Mouse (Mus musculus) midbrain, embryonic 13.5 days (tissue): ENCODE measurements around the gene Mesd. TPM values are rescaled to one million over a fixed set of nuclear protein-coding genes. Genes with fewer than 3 reads are reported as not detected.
A peak's percentile ranks its signal among the peaks of the same experiment; 100 is the strongest.
"Not testable (repeated sequence)": the region's sequence is repeated elsewhere in the genome, so short reads cannot be mapped to it uniquely, and the experiment has no call there.

Source experiments
- ATAC-seq: fragments of 200-750 bp; cut with Nextera tagmentation; 2 replicates; pipeline ENCODE4 v1.8.0; 2017; ENCODE audit warnings: mild to moderate bottlenecking, moderate TSS enrichment, moderate library complexity
- H3K27ac ChIP-seq: fragments of 300-500 bp; sonication (generic); 2 replicates; pipeline ENCODE4 v1.5.1; 2015; ENCODE audit warnings: inconsistent platforms, mild to moderate bottlenecking, moderate library complexity
- H3K27me3 ChIP-seq: fragments of 300-500 bp; sonication (generic); 2 replicates; pipeline ENCODE4 v1.6.1; 2015; ENCODE audit warnings: mild to moderate bottlenecking, inconsistent platforms
- H3K36me3 ChIP-seq: fragments of 300-500 bp; sonication (generic); 2 replicates; pipeline ENCODE4 v1.6.1; 2015; ENCODE audit warnings: mild to moderate bottlenecking, inconsistent platforms
- H3K4me1 ChIP-seq: fragments of 300-500 bp; sonication (generic); replicated peaks from 2 replicates; pipeline ENCODE4 v1.6.1; 2015; ENCODE audit warnings: inconsistent platforms
- H3K4me2 ChIP-seq: fragments of 300-500 bp; sonication (generic); replicated peaks from 2 replicates; pipeline ENCODE4 v1.6.1; 2015; ENCODE audit warnings: moderate library complexity, mild to moderate bottlenecking, inconsistent platforms
- H3K4me3 ChIP-seq: fragments of 300-500 bp; sonication (generic); replicated peaks from 2 replicates; pipeline ENCODE4 v1.5.1; 2015; ENCODE audit warnings: mild to moderate bottlenecking, inconsistent platforms
- H3K9ac ChIP-seq: fragments of 300-500 bp; sonication (generic); replicated peaks from 2 replicates; pipeline ENCODE4 v1.6.1; 2015; ENCODE audit warnings: mild to moderate bottlenecking, inconsistent platforms
- H3K9me3 ChIP-seq: fragments of 300-500 bp; sonication (generic); 2 replicates; pipeline ENCODE4 v1.6.1; 2016; ENCODE audit warnings: mild to moderate bottlenecking, inconsistent platforms
- WGBS: fragments of 180-500 bp; shearing (Covaris S2); methylation state at CpG from one replicate; pipeline ENCODE4 v1.1.7; 2015; 5-methylcytosine and 5-hydroxymethylcytosine counted together
- polyA plus RNA-seq: library from polyadenylated mRNA; unstranded; fragments of >200 nt; fragmentation: Nextera tagmentation; extraction: Ambion mirVana; gene quantifications from 2 replicates; pipeline ENCODE4 v1.2.1, GENCODE M21; 2015

Gene Mesd
- polyA plus RNA-seq, 1 experiment from 2014 or later, result 68.6 TPM

GRCm38 (mm10) chr7:83883276-83884020 lies 818 bp upstream of the Mesd start:
- peak; percentile 71 for ATAC-seq
- H3K4me1 ChIP-seq, result peaks cover 54% of the 10 kb centered on the region
- H3K9me3 ChIP-seq, result peaks cover 2% of the 10 kb centered on the region; the same call in 1 of the 2 replicates
- H3K4me3 ChIP-seq, result peak overlapping the region; percentile 78
- under 1% methylated on average over 84 of the region's 91 CpGs for WGBS
- peak overlapping the region; percentile 92 for H3K9ac ChIP-seq
- H3K27ac ChIP-seq, result peak overlapping the region; percentile 87
- peaks cover 5% of the 10 kb centered on the region; the same call in 1 of the 2 replicates for H3K36me3 ChIP-seq
- H3K4me2 ChIP-seq, result peak overlapping the region; percentile 93
- H3K27me3 ChIP-seq, result no peaks in the 10 kb centered on the region

DNA sequence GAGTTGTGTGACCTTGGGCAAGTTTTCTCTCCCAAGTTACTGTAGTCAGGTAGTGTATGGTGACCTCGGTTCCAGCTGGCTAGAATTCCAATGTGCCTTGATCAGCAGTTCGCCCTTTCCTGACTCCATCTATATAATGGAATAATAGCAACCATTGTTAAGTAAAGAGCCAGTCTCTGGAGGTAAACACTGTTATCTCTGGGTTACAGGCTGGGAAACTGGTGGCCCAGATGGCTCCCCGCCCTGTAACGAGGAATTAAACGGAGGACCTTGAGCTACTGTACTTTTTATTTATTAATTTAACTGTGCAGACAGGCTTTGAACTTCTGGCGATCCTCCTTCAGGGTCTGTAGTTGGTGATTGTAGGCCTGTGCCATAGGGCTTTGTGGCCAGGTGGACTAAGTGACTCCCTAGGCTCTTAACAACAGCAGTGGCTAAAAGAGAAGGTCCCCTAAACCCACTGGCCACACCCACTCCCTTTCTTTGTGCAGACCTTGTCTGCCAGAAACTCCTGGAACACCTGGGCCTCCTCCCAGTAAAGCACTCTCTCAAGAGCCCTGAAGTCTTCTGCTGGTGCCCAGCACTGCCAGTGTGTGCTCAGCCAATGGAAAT lies 761 bp downstream of the Mesd start:
- 43% methylated on average over 6 of the region's 6 CpGs for WGBS
- no peak for ATAC-seq
- H3K4me1 ChIP-seq, result peaks cover 38% of the 10 kb centered on the region
- peak overlapping the region; percentile 92 for H3K9ac ChIP-seq
- peak overlapping the region; percentile 93 for H3K4me2 ChIP-seq
- peaks cover 2% of the 10 kb centered on the region; the same call in 1 of the 2 replicates for H3K9me3 ChIP-seq
- peaks cover 5% of the 10 kb centered on the region; the same call in 1 of the 2 replicates for H3K36me3 ChIP-seq
- no peaks in the 10 kb centered on the region for H3K27me3 ChIP-seq
- H3K4me3 ChIP-seq, result peak overlapping the region; percentile 78
- peak overlapping the region; percentile 87 for H3K27ac ChIP-seq

GRCm38 (mm10) chr7:83885835-83886234 lies 1.6 kb downstream of the Mesd start:
- Histone ChIP-seq H3K4me3 (no peak overlapping the region), H3K27ac (no peak overlapping the region), H3K9ac (no peak overlapping the region), H3K36me3 (peaks cover 5% of the 10 kb centered on the region; the same call in 1 of the 2 replicates), H3K27me3 (no peaks in the 10 kb centered on the region), H3K9me3 (peaks cover 2% of the 10 kb centered on the region; the same call in 1 of the 2 replicates), H3K4me2 (no peak overlapping the region), H3K4me1 (peaks cover 30% of the 10 kb centered on the region)
- ATAC-seq, result no peak
- 93% methylated on average over 4 of the region's 4 CpGs for WGBS

DNA sequence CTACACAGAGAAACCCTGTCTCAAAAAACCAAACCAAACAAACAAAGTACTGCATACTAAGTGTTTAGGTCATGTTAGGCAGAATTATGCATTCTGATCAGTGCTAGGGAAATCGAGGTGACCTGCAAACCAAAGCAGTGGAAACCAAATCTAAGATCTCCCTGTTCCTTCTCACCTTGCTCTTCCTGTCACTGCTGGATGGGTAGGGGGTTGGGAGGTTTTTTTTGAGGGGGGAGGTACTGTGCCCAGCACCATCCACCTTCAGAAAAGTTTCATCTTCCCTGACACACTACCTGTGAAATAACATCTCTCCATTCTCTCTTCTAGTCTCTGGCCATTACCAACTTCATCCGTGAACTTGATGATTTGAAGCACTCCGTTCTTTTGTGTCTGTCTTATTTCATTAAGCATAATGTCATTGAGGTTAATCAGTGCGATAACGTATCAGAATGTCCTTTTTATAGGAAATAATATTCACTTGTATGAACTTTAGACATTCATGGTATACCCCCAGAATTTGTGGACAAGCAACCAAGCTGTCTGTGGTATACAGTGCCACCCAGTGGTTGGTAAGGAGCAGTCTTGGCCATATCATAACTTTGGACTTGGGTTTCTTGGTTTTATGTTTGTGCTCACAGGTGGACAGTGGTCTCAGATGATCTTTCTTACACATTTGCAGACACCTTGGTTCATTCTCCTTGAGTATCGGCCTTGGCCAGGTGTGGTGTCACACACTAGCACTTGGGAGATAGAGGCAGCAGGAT lies 2.3 kb downstream of the Mesd start:
- ATAC-seq, result no peak
- H3K9ac ChIP-seq, result no peak overlapping the region
- H3K4me1 ChIP-seq, result peaks cover 23% of the 10 kb centered on the region
- H3K36me3 ChIP-seq, result peaks cover 5% of the 10 kb centered on the region; the same call in 1 of the 2 replicates
- no peak overlapping the region for H3K4me3 ChIP-seq
- H3K27ac ChIP-seq, result no peak overlapping the region
- no peak overlapping the region for H3K4me2 ChIP-seq
- H3K27me3 ChIP-seq, result no peaks in the 10 kb centered on the region
- peaks cover 2% of the 10 kb centered on the region; the same call in 1 of the 2 replicates for H3K9me3 ChIP-seq
- WGBS, result 95% methylated on average over 6 of the region's 6 CpGs

DNA sequence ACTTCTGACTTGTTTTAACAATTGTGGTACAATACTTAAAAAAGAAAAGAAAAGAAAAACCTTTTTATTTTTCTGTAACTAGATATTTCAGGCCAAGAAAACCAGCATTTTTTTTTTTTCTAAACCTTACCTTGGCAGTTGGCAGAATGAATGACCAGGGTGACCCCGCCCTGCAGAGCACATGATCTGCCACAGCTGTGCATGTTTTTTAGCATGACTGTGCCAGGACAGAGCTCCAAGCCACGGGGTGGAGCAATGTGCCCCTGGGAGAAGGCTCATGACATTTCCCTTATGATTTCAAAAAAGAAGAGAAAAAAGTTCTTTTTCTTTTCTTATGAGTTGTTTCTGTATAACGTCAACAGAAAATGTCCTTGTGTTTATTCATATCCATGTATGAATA lies 5.1 kb downstream of the Mesd start:
- no peak overlapping the region for H3K4me2 ChIP-seq
- H3K27me3 ChIP-seq, result no peaks in the 10 kb centered on the region
- WGBS, result 83% methylated on average over 3 of the region's 3 CpGs
- H3K9ac ChIP-seq, result no peak overlapping the region
- no peak for ATAC-seq
- H3K36me3 ChIP-seq, result no peaks in the 10 kb centered on the region
- no peak overlapping the region for H3K27ac ChIP-seq
- no peak overlapping the region for H3K4me3 ChIP-seq
- peaks cover 26% of the 10 kb centered on the region for H3K4me1 ChIP-seq
- H3K9me3 ChIP-seq, result peaks cover 2% of the 10 kb centered on the region; the same call in 1 of the 2 replicates

DNA sequence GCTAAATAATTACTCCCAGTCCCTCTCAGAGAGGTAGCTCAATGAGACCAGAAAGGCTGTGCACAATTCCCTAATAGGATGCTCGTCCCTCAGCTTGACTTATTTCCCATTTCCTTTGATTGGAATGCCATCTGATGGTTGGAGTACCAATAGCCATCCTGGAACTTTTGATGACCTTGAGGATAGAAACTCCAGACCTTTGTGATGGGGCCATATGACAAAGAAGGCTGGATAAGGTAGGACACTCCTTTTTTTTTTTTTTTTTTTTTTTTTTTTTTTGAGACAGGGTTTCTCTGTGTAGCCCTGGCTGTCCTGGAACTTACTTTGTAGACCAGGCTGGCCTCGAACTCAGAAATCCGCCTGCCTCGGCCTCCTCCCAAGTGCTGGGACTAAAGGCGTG lies 5.7 kb downstream of the Mesd start:
- peaks cover 24% of the 10 kb centered on the region for H3K4me1 ChIP-seq
- not testable (repeated sequence) for H3K27me3 ChIP-seq, H3K4me2 ChIP-seq, ATAC-seq, H3K9ac ChIP-seq, H3K4me3 ChIP-seq, H3K9me3 ChIP-seq, H3K27ac ChIP-seq, H3K36me3 ChIP-seq
- 89% methylated on average over 5 of the region's 5 CpGs for WGBS

GRCm38 (mm10) chr7:83891433-83892332 lies 7.4 kb downstream of the Mesd start:
- Histone ChIP-seq H3K36me3 (peaks cover 11% of the 10 kb centered on the region), H3K27me3 (no peaks in the 10 kb centered on the region), H3K9me3 (no peaks in the 10 kb centered on the region), H3K9ac (peak overlapping the region; percentile 81), H3K27ac (peak overlapping the region; percentile 88), H3K4me3 (peak overlapping the region; percentile 70), H3K4me2 (peak overlapping the region; percentile 84), H3K4me1 (peaks cover 22% of the 10 kb centered on the region)
- 4% methylated on average over 42 of the region's 44 CpGs for WGBS
- ATAC-seq, result peak; percentile 99

GRCm38 (mm10) chr7:83892333-83892669 lies 8.0 kb downstream of the Mesd start:
- Histone ChIP-seq H3K9me3 (no peaks in the 10 kb centered on the region), H3K36me3 (peaks cover 15% of the 10 kb centered on the region), H3K4me1 (peaks cover 22% of the 10 kb centered on the region), H3K27ac (peak overlapping the region; percentile 88), H3K9ac (peak overlapping the region; percentile 81), H3K27me3 (no peaks in the 10 kb centered on the region), H3K4me2 (peak overlapping the region; percentile 84), H3K4me3 (peak overlapping the region; percentile 70)
- WGBS, result under 1% methylated on average over 21 of the region's 21 CpGs
- ATAC-seq, result no peak; the same call in 1 of the 2 replicates

GRCm38 (mm10) chr7:83894348-83894747 lies 10.1 kb downstream of the Mesd start:
- no peak overlapping the region for H3K4me2 ChIP-seq
- H3K9me3 ChIP-seq, result no peaks in the 10 kb centered on the region
- 92% methylated on average over 1 of the region's 1 CpGs for WGBS
- H3K9ac ChIP-seq, result no peak overlapping the region
- H3K36me3 ChIP-seq, result peaks cover 35% of the 10 kb centered on the region
- no peak for ATAC-seq
- peaks cover 22% of the 10 kb centered on the region for H3K4me1 ChIP-seq
- H3K27me3 ChIP-seq, result no peaks in the 10 kb centered on the region
- H3K27ac ChIP-seq, result no peak overlapping the region
- no peak overlapping the region for H3K4me3 ChIP-seq

- H3K36me3 ChIP-seq, result peaks cover 52% of the 10 kb centered on the region
Observed at GRCm38 (mm10) chr7:83896077-83896740, 11.9 kb downstream of the Mesd start.

GRCm38 (mm10) chr7:83898267-83898666 lies 14.0 kb downstream of the Mesd start:
- Histone ChIP-seq H3K4me2 (no peak overlapping the region), H3K4me3 (no peak overlapping the region), H3K4me1 (peaks cover 14% of the 10 kb centered on the region), H3K36me3 (peaks cover 61% of the 10 kb centered on the region), H3K27ac (no peak overlapping the region), H3K9me3 (no peaks in the 10 kb centered on the region), H3K9ac (no peak overlapping the region), H3K27me3 (no peaks in the 10 kb centered on the region)
- no peak for ATAC-seq
- 95% methylated on average over 11 of the region's 11 CpGs for WGBS

More at GRCm38 (mm10) chr7:83896077-83896740, 11.9 kb downstream of the Mesd start:
- WGBS, result 97% methylated on average over 5 of the region's 5 CpGs
- H3K27me3 ChIP-seq, result no peaks in the 10 kb centered on the region
- no peak overlapping the region for H3K27ac ChIP-seq
- H3K9ac ChIP-seq, result no peak overlapping the region
- peaks cover 22% of the 10 kb centered on the region for H3K4me1 ChIP-seq
- H3K4me3 ChIP-seq, result no peak overlapping the region
- no peak for ATAC-seq
- no peaks in the 10 kb centered on the region for H3K9me3 ChIP-seq
- no peak overlapping the region for H3K4me2 ChIP-seq
